Comparison of ENCODE assay signal across 9 mouse cellular contexts in the genomic region with DNA sequence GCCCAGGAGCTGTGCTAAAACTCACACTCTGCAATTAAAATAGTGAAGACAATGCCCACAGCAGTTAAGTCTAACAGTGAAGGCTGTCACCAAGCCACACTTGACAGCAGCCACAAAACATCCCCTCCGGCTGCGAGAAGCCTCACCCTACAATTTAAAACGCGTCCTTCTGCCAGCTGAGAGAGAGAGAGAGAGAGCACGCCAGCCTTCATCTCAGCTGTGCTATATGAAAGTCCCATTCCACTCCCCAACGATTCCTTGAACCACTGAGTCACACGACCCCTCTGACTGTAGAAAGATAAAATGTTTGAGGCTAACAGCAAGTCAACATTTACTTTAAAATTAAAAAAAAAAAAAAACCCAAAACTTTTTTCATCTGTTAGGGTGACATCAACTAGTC. TPM values are rescaled to one million over a fixed set of nuclear protein-coding genes. Genes with fewer than 3 reads are reported as not detected.
DNase-seq lines count a peak whose midpoint lies in the region; ATAC-seq lines count a peak whose summit lies in the region.
"Had no signal": no experiment of that assay in that cellular context is flagged by ENCODE, and none has a peak within 500 bp of the region (broad histone marks: within the 10 kb centered on the region; RNA-seq: fewer than 3 reads in every experiment).

No protein-coding gene starts in this region.

- peak overlapping the region; percentile 95 for H3K27ac ChIP-seq in heart, embryonic 16.5 days (ENCODE audit: low read length)
- H3K27ac ChIP-seq in forebrain, embryonic 14.5 days (ENCODE audit: low read depth, low read length), result peak overlapping the region; percentile 74
- peak overlapping the region; percentile 84 for H3K27ac ChIP-seq in midbrain, embryonic 12.5 days (replicated peaks)

- H3K9me3 ChIP-seq in heart, embryonic 16.5 days (replicated peaks; ENCODE audit: control insufficient read depth, low read length), result no peaks in the 10 kb centered on the region
- H3K9me3 ChIP-seq in forebrain, embryonic 14.5 days (replicated peaks; ENCODE audit: control insufficient read depth, low read length), result no peaks in the 10 kb centered on the region
- no peaks in the 10 kb centered on the region for H3K9me3 ChIP-seq in midbrain, embryonic 12.5 days
- H3K9me3 ChIP-seq: G1E had no signal

- 38% methylated on average over 7 of the region's 7 CpGs for WGBS in heart, embryonic 16.5 days
- 24% methylated on average over 7 of the region's 7 CpGs for WGBS in forebrain, embryonic 14.5 days
- WGBS in midbrain, embryonic 12.5 days, result 59% methylated on average over 7 of the region's 7 CpGs

- H3K9ac ChIP-seq in heart, embryonic 16.5 days (ENCODE audit: low read length), result peak overlapping the region; percentile 67
- H3K9ac ChIP-seq in forebrain, embryonic 14.5 days (ENCODE audit: low read length), result peak overlapping the region; percentile 33
- peak overlapping the region; percentile 7; the same call in 1 of the 2 replicates for H3K9ac ChIP-seq in midbrain, embryonic 12.5 days (replicated peaks)

- no peaks in the 10 kb centered on the region for H3K27me3 ChIP-seq in heart, embryonic 16.5 days (ENCODE audit: control insufficient read depth, insufficient read depth, low read length)
- no peaks in the 10 kb centered on the region for H3K27me3 ChIP-seq in forebrain, embryonic 14.5 days (replicated peaks; ENCODE audit: control insufficient read depth, insufficient read depth, low read length)
- H3K27me3 ChIP-seq in midbrain, embryonic 12.5 days, result no peaks in the 10 kb centered on the region

- H3K36me3 ChIP-seq in heart, embryonic 16.5 days (ENCODE audit: control insufficient read depth, insufficient read depth), result no peaks in the 10 kb centered on the region
- H3K36me3 ChIP-seq in forebrain, embryonic 14.5 days (ENCODE audit: control insufficient read depth, insufficient read depth, low read length), result peaks cover 11% of the 10 kb centered on the region
- H3K36me3 ChIP-seq in midbrain, embryonic 12.5 days, result no peaks in the 10 kb centered on the region

- H3K4me2 ChIP-seq in heart, embryonic 16.5 days (ENCODE audit: low read depth, low read length), result peak overlapping the region; percentile 79
- peak overlapping the region; percentile 64 for H3K4me2 ChIP-seq in forebrain, embryonic 14.5 days (ENCODE audit: low read length)
- H3K4me2 ChIP-seq in midbrain, embryonic 12.5 days (replicated peaks), result peak overlapping the region; percentile 77

- DNase-seq in heart, postnatal 25 days (ENCODE audit: low spot score), result no peak
- peak; percentile 75 for DNase-seq in T-cell, adult 2 months (ENCODE audit: low spot score)
- peak; percentile 75 for DNase-seq in forebrain, embryonic 14.5 days (ENCODE audit: low spot score)
- no peak for DNase-seq in kidney, adult 11 months
- DNase-seq in frontal cortex, postnatal 10 days (ENCODE audit: low spot score in 2 of 2), result no peak
- DNase-seq in right cerebral cortex, postnatal 4 days, result no peak

- ATAC-seq in heart, embryonic 16.5 days (replicated peaks; ENCODE audit: extremely low read depth, insufficient read depth, low FRiP score), result no peak
- peak; percentile 25; the same call in 1 of the 2 replicates for ATAC-seq in forebrain, embryonic 14.5 days
- ATAC-seq in midbrain, embryonic 12.5 days (ENCODE audit: low FRiP score, low read depth), result no peak

- peaks cover 58% of the 10 kb centered on the region for H3K4me1 ChIP-seq in heart, embryonic 16.5 days (ENCODE audit: control insufficient read depth, insufficient read depth, low read length)
- peaks cover 53% of the 10 kb centered on the region for H3K4me1 ChIP-seq in forebrain, embryonic 14.5 days (ENCODE audit: control insufficient read depth, insufficient read depth, low read length)
- H3K4me1 ChIP-seq in midbrain, embryonic 12.5 days, result peaks cover 69% of the 10 kb centered on the region

- intact Hi-C loops in heart, postnatal 25 days (cut with DNase I), result no loop called here

- peak overlapping the region; percentile 30 for H3K4me3 ChIP-seq in heart, embryonic 16.5 days (ENCODE audit: low read length)
- peak overlapping the region; percentile 1; the same call in 1 of the 2 replicates for H3K4me3 ChIP-seq in forebrain, embryonic 14.5 days (ENCODE audit: low read depth, low read length)
- H3K4me3 ChIP-seq in midbrain, embryonic 12.5 days, result no peak overlapping the region

RNA-seq across cellular contexts. Expression of a gene that starts 3.4 kb away (rescaled TPM):
- 58.7 and 61.4 TPM in 2 replicates for polyA plus RNA-seq in heart, embryonic 16.5 days (2015; fragmentation: Nextera tagmentation; extraction: Ambion mirVana)
- 10 to 100 TPM; 18.2 to 18.6 TPM for total RNA-seq in heart, postnatal 25 days (2021)
- polyA plus RNA-seq in forebrain, embryonic 14.5 days (2014; fragmentation: Nextera tagmentation; extraction: Ambion mirVana), result 70.5 and 86.6 TPM in 2 replicates
- polyA plus RNA-seq in midbrain, embryonic 12.5 days (2016; fragmentation: Nextera tagmentation; extraction: Ambion mirVana), result 68.0 and 74.2 TPM in 2 replicates

RNA-seq across cellular contexts. Expression of a gene that starts 55.3 kb away (rescaled TPM):
- polyA plus RNA-seq in heart, embryonic 16.5 days (2015; fragmentation: Nextera tagmentation; extraction: Ambion mirVana), result 11.2 and 11.7 TPM in 2 replicates
- total RNA-seq in heart, postnatal 25 days (2021), result 10 to 100 TPM; 13.4 to 19.0 TPM
- 12.4 and 27.1 TPM in 2 replicates for polyA plus RNA-seq in forebrain, embryonic 14.5 days (2014; fragmentation: Nextera tagmentation; extraction: Ambion mirVana)
- 13.9 and 15.5 TPM in 2 replicates for polyA plus RNA-seq in midbrain, embryonic 12.5 days (2016; fragmentation: Nextera tagmentation; extraction: Ambion mirVana)

Comparison
In these comparisons a context has a peak if more than half of its experiments do, and no peak if none do; other contexts are left out.
1. H3K9ac ChIP-seq: peak in every context shown above with its lines; median percentile 67 in heart, embryonic 16.5 days; 33 in forebrain, embryonic 14.5 days; 7 in midbrain, embryonic 12.5 days.
2. DNase-seq: peak in T-cell, adult 2 months (single experiment) and forebrain, embryonic 14.5 days (single experiment); none in heart, postnatal 25 days (single experiment), kidney, adult 11 months (single experiment), frontal cortex, postnatal 10 days (0 of 2) and right cerebral cortex, postnatal 4 days (single experiment).
3. Peak in every context shown above with its lines, with median percentiles within 50 percentile points of each other: H3K27ac ChIP-seq and H3K4me2 ChIP-seq.